Mouse (Mus musculus) 3T3-L1 (cell line): ENCODE results near the gene Mbnl1.

Experiments
- DNase-seq: peaks from one replicate; pipeline ENCODE4 v3.0.0-alpha.2; 2015; ENCODE audit warnings: low read depth, low spot score

Gene Mbnl1

DNA sequence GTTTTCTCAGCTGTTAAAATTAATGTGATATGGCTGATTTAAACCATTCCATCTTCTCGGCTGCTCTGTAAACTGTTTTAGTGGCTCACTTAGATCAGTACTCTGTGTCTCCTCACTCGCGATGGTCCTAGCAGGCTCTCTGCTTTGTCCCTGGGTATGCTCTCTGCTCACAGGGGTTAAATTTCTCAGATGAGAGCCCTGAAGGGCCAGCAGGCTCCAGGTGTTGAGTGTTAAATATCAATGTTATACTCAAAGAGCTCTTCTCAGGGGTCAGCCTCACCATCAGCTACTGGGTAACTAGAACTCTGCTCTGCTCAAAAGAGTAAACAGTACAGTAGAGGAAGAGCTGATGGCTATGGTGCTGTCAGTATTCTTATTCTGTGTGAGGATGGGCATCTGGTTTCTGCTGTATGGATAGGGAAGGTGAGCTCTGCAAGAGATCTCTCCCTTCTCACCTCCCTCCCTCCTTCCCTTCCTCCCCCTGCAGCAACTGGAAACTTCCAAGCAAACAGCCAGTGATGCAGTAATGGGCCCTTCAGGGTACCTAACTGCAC lies 44.7 kb downstream of the Mbnl1 start:
- no peak for DNase-seq

GRCm38 (mm10) chr3:60519337-60519736 lies 46.7 kb downstream of the Mbnl1 start:
- DNase-seq: no peak

GRCm38 (mm10) chr3:60524127-60524526 lies 51.5 kb downstream of the Mbnl1 start:
- DNase-seq: no peak

DNA sequence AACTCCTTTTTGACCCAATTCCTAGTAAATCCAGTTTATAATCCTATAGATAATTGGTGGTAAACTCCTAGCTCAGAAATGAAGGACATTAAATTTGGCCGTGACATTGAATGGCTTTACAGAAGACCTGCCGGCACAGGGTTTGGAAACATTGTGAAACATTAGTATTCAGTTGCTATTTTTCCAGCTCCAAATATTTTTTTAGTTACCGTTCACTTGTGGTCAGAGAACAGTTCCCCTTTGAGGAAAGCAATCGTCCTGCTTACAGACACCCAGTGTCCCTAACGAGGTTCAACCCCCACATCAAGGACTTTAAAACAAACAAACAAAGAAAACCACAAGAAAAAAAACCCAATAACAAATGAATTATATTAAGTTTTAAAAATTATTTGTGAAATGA lies 58.7 kb downstream of the Mbnl1 start:
- DNase-seq: peak; percentile 39

DNA sequence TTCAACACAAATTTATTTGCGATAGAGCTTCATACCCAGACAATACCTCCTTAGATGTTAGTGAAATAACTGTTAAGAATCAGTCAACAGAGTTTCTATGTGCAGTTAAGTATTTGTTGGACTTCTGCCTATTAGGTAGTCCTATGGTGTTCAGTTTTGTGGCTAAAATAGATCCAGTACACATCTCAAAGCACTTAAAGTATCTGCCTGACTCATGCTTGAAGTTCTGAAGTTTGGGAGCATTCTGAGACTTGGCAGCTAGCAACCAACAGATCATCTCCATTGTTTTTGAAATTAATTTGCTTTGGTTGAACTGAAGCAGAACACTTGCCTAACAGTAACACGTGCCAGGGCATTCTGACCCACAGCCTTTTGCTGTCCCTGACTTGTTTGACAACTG lies 59.2 kb downstream of the Mbnl1 start:
- peak; percentile 82 for DNase-seq

GRCm38 (mm10) chr3:60535224-60535623 lies 62.6 kb downstream of the Mbnl1 start:
- no peak for DNase-seq

GRCm38 (mm10) chr3:60537063-60537462 lies 64.4 kb downstream of the Mbnl1 start:
- peak; percentile 58 for DNase-seq

GRCm38 (mm10) chr3:60538214-60538971 lies 65.8 kb downstream of the Mbnl1 start:
- no peak for DNase-seq

DNA sequence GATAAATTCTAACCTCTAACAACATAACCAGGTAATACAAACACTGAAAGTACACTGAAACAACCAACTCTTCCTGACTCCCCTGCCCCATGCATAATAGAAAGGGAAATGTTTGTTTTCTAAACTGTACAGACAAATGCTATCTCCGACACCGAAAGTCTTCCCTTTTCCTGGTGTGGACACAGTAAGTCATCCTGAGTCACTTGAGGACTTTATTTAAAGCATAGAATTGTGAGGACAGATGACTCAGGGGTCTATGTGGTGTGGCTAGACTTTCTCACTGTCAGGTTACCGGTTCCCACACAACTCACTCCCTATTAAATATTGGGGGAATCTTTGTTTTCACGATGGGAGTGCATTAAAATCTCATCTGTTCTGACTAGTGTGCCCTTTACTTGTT lies 68.5 kb downstream of the Mbnl1 start:
- DNase-seq: peak; percentile 63

DNA sequence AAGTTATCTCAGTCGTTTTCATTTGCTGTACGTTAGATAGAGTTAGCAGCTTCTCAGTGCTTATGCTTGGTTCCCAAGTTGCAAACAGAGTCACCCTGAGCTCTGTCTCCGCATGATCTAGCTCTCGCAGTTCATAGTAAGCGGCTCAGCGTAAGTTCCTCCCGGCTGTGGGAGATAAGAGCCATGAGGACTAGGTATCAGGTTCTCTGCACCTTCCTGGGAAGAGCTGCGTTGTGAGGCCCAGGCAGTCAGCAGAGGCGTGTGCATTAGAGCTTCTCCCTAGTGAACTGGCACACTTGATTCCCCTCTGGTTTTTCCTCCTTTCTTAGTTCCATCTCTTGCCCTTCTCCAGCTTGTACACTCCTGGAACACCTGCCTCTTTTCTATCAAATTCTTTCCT lies 73.6 kb downstream of the Mbnl1 start:
- DNase-seq: no peak

- DNase-seq: no peak
These were observed 74.3 kb downstream of the Mbnl1 start for GRCm38 (mm10) chr3:60546904-60547303.

- no peak for DNase-seq
These were observed 77.9 kb downstream of the Mbnl1 start for GRCm38 (mm10) chr3:60550492-60550891.

DNA sequence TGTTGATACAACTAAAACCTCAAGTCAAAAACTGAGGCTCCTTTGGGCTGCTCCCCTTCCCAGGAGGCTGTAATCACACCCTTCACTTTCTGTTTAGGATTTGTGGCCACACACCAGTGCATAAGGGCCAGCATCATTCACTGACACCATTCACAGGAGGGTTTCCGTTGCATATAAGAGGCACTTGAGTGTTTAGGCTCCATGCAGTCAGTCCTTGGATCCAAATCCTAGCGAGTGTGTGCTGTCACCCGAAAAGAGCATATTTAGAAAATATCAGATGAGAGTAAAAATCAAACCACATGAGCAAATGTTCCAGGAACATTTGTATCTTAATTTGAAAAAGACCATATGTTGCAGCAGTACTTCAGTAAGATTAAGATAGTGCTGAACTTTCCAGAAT lies 79.0 kb downstream of the Mbnl1 start:
- no peak for DNase-seq

GRCm38 (mm10) chr3:60553011-60553410 lies 80.4 kb downstream of the Mbnl1 start:
- DNase-seq: no peak

DNA sequence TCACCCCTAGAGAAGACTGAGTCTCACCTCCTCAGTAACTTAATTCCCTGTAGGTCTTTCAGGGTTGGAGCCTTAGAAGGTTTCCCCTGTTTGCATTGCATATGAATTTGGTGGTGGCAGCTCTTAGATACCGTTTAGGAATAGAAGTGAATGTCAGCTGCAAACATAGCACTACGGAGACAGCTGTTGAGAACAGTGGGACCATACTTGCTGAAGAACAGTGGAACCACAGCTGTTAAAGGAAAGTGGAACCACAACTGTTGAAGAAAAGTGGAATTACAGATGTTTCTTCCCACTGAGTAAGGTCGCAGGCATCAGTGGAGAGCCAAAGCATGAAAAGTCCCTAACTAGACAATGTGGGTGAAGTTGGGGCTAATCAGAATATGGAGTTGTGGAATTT lies 84.0 kb downstream of the Mbnl1 start:
- DNase-seq: no peak

- no peak for DNase-seq
These were observed 85.7 kb downstream of the Mbnl1 start for GRCm38 (mm10) chr3:60558252-60558862.

DNA sequence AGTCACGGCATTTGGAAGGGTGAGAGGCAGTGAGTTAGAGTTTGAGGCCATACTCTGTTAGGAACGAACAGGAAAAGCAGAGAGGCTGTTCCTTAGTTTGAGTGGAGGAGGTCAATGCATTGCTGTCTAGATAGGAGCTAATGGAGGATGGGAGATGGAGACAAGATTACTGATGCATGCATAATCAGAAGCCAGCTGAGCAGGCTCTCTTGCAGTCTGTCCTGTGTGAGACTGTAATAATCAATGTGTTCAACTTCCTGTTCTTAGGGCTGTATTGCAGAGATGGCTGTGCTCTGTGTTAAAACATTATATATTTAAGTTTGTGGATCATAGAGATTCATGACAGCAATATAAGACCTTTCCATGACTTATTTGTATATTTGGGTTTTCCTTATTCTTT lies 87.1 kb downstream of the Mbnl1 start:
- DNase-seq: no peak

GRCm38 (mm10) chr3:60563529-60564243 lies 91.1 kb downstream of the Mbnl1 start:
- no peak for DNase-seq

DNA sequence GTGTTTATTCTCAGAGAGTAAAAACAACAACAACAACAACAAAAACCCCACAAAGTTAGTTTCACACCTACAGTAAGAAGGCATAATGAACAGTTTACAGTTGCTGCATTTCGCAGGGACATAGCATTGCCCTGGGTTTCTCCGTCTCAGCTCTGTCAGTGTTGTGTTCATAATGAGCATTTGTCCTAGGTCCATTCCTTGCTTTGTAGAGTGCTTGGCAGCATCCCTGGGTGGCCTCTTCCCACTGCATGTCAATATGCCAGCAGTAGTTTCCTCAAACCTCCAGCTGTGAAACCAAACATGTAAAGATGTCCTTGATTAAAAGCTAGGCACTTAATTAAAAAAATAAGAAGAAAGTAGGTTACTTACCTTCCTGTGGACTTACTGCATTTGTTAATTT lies 91.6 kb downstream of the Mbnl1 start:
- DNase-seq: no peak

DNA sequence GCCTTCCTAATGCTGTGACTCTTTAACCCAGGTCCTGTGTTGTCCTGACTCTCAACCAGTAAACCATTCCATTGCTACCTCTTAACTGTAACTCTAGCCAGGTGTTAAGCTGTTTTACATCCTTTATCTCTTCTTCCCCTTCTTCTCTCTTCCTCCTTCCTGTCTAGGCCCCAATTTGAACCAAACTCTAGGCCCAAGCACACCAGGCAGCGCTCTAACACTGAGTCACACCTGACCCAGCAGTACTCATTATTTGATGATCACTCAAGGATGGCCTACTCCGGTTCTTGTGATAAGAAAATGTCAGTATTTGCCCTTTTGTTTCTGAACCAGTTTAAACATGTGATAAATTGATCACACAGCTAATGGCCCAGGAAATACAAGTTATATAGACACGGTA lies 92.6 kb downstream of the Mbnl1 start:
- no peak for DNase-seq

- DNase-seq: no peak
These were observed 93.3 kb downstream of the Mbnl1 start for GRCm38 (mm10) chr3:60565950-60566349.

DNA sequence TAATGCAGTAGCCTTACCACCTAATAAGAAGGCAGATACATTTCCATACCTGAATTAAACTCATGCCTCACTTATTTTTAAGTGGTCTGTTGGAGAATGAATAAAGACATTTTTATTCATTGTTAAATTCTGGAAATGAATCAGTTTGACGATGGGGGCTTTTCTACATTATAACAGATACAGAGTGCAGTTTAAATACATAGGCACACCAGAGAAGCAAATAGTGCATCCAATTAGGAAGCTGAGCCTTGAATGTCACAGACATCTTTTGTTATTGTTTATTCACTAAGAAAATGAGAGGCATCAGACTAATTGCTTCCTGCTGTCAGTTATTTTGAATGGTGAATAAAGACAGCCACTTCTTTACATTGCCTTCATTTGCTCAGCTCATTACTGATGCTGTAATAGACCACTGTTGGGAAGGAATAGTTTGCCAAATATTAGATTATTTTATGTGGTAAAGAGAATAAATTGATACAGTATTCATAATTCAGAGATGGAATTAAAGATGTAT lies 95.6 kb downstream of the Mbnl1 start:
- no peak for DNase-seq
